Mouse (Mus musculus) CH12.LX (cell line): ENCODE data around the gene Nrm. TPM values are rescaled to one million over a fixed set of nuclear protein-coding genes. Genes with fewer than 3 reads are reported as not detected.

Source experiments
- DNase-seq: peaks from one replicate; pipeline ENCODE4 v3.0.0-alpha.2; 2013; ENCODE audit errors: extremely low read depth
- H3K27ac ChIP-seq: 2 replicates; pipeline ENCODE4 v1.5.1; 2012; ENCODE audit warnings: low read depth, mild to moderate bottlenecking, control low read depth, moderate library complexity; ENCODE audit not compliant: insufficient read depth
- H3K27me3 ChIP-seq: replicated peaks from 2 replicates; pipeline ENCODE3; 2012; ENCODE audit warnings: inconsistent platforms
- H3K36me3 ChIP-seq, 2 experiments: replicated peaks in 1 of 2; 2 replicates each; pipeline versions ENCODE3 to v1.6.1; 2012; ENCODE audit warnings: inconsistent platforms in 1 of 2, low read length in 1 of 2, mild to moderate bottlenecking in 1 of 2, mixed read lengths in 1 of 2, moderate library complexity in 1 of 2; ENCODE audit not compliant: control insufficient read depth in 1 of 2, insufficient read depth in 1 of 2
- H3K4me1 ChIP-seq, 2 experiments: 2 replicates each; pipeline ENCODE4 v1.6.1; 2012; ENCODE audit warnings: inconsistent platforms in 1 of 2, moderate library complexity in 1 of 2; ENCODE audit not compliant: insufficient read depth in 2 of 2, control insufficient read depth in 1 of 2
- H3K4me2 ChIP-seq: 2 replicates; pipeline ENCODE4 v1.6.1; 2012; ENCODE audit warnings: low read depth, mild to moderate bottlenecking, control low read depth; ENCODE audit not compliant: poor library complexity, insufficient read depth, severe bottlenecking
- H3K4me3 ChIP-seq, 3 experiments: fragments of 150-350 bp in 1 of 3; sonication (generic) in 1 of 3; replicated peaks in 1 of 3; 2 replicates each; pipeline versions ENCODE3 to v1.5.1; 2011 to 2012; ENCODE audit warnings: low read depth in 2 of 3, low read length in 2 of 3, mild to moderate bottlenecking in 2 of 3, moderate library complexity in 2 of 3, control low read depth in 1 of 3, improper control_type of control experiment in 1 of 3, inconsistent platforms in 1 of 3, mixed read lengths in 1 of 3; ENCODE audit not compliant: poor library complexity in 1 of 3
- H3K79me2 ChIP-seq: replicated peaks from 2 replicates; pipeline ENCODE4 v1.6.1; 2012; ENCODE audit warnings: mild to moderate bottlenecking, moderate library complexity; ENCODE audit not compliant: control insufficient read depth, poor library complexity, insufficient read depth, severe bottlenecking; ENCODE audit errors: extremely low read depth
- H3K9ac ChIP-seq: 2 replicates; pipeline ENCODE4 v1.6.1; 2012; ENCODE audit warnings: low read depth, mild to moderate bottlenecking, control low read depth, moderate library complexity; ENCODE audit not compliant: insufficient read depth
- H3K9me3 ChIP-seq: replicated peaks from 2 replicates; pipeline ENCODE3; 2012; ENCODE audit warnings: low read length, inconsistent platforms, mixed read lengths
- BHLHE40 ChIP-seq: IDR thresholded peaks from 2 replicates; pipeline ENCODE4 v1.6.1; 2011; ENCODE audit warnings: mild to moderate bottlenecking, low read depth, low read length, improper control_type of control experiment
- CHD1 ChIP-seq: IDR thresholded peaks from 2 replicates; pipeline ENCODE4 v1.6.1; 2012; ENCODE audit warnings: low read depth, low read length, improper control_type of control experiment, inconsistent platforms
- CHD2 ChIP-seq: IDR thresholded peaks from 2 replicates; pipeline ENCODE4 v1.6.1; 2011; ENCODE audit warnings: low read length, improper control_type of control experiment
- CTCF ChIP-seq, 2 experiments: IDR thresholded peaks in 1 of 2; conservative IDR thresholded peaks in 1 of 2; 2 replicates each; pipeline ENCODE4 v1.5.1; 2011 to 2012; ENCODE audit warnings: low read depth in 2 of 2, low read length in 2 of 2, improper control_type of control experiment in 1 of 2, inconsistent platforms in 1 of 2, mild to moderate bottlenecking in 1 of 2, moderate library complexity in 1 of 2
- ELF1 ChIP-seq: IDR thresholded peaks from 2 replicates; pipeline ENCODE4 v1.6.1; 2014; ENCODE audit warnings: low read depth, mild to moderate bottlenecking, inconsistent platforms, low read length, improper control_type of control experiment
- EP300 ChIP-seq: IDR thresholded peaks from 2 replicates; pipeline ENCODE4 v1.6.1; 2011; ENCODE audit warnings: low read length, improper control_type of control experiment
- ETS1 ChIP-seq: conservative IDR thresholded peaks from 2 replicates; pipeline ENCODE4 v1.6.1; 2012; ENCODE audit warnings: low read depth, mild to moderate bottlenecking, inconsistent platforms, low read length, improper control_type of control experiment, moderate library complexity
- HCFC1 ChIP-seq: IDR thresholded peaks from 2 replicates; pipeline ENCODE4 v1.6.1; 2012; ENCODE audit warnings: low read depth, mild to moderate bottlenecking, inconsistent platforms, low read length, improper control_type of control experiment
- IRF4 ChIP-seq: IDR thresholded peaks from 2 replicates; pipeline ENCODE4 v1.6.1; 2014; ENCODE audit warnings: low read depth, mild to moderate bottlenecking, inconsistent platforms, low read length, improper control_type of control experiment
- JUN ChIP-seq: IDR thresholded peaks from 2 replicates; pipeline ENCODE4 v1.6.1; 2011; ENCODE audit warnings: low read depth, mild to moderate bottlenecking, low read length, improper control_type of control experiment, moderate library complexity; ENCODE audit not compliant: insufficient read depth
- MAFK ChIP-seq: IDR thresholded peaks from 2 replicates; pipeline ENCODE4 v1.6.1; 2011; ENCODE audit warnings: low read length, improper control_type of control experiment; ENCODE audit not compliant: insufficient replicate concordance
- MAX ChIP-seq: IDR thresholded peaks from 2 replicates; pipeline ENCODE4 v1.6.1; 2011; ENCODE audit warnings: low read length, improper control_type of control experiment
- MAZ ChIP-seq: IDR thresholded peaks from 2 replicates; pipeline ENCODE4 v1.6.1; 2012; ENCODE audit warnings: low read depth, mild to moderate bottlenecking, inconsistent platforms, low read length, improper control_type of control experiment, moderate library complexity
- MEF2A ChIP-seq: IDR thresholded peaks from 2 replicates; pipeline ENCODE4 v1.6.1; 2014; ENCODE audit warnings: low read depth, mild to moderate bottlenecking, inconsistent platforms, low read length, improper control_type of control experiment, borderline replicate concordance
- MXI1 ChIP-seq: IDR thresholded peaks from 2 replicates; pipeline ENCODE4 v1.6.1; 2011; ENCODE audit warnings: mild to moderate bottlenecking, low read depth, low read length, improper control_type of control experiment
- MYC ChIP-seq: IDR thresholded peaks from 2 replicates; pipeline ENCODE4 v1.6.1; 2011; ENCODE audit warnings: low read depth, mild to moderate bottlenecking, improper control_type of control experiment, low read length
- NELFE ChIP-seq: IDR thresholded peaks from 2 replicates; pipeline ENCODE4 v1.6.1; 2011; ENCODE audit warnings: low read depth, low read length, improper control_type of control experiment
- NRF1 ChIP-seq: IDR thresholded peaks from 2 replicates; pipeline ENCODE4 v1.6.1; 2014; ENCODE audit warnings: low read depth, mild to moderate bottlenecking, inconsistent platforms, low read length, improper control_type of control experiment, moderate library complexity
- PAX5 ChIP-seq: IDR thresholded peaks from 2 replicates; pipeline ENCODE4 v1.6.1; 2012; ENCODE audit warnings: low read length, inconsistent platforms, mixed read lengths
- POLR2A ChIP-seq: IDR thresholded peaks from 2 replicates; pipeline ENCODE4 v1.6.1; 2011; ENCODE audit warnings: low read depth, mild to moderate bottlenecking, improper control_type of control experiment, low read length
- POLR2AphosphoS2 ChIP-seq: IDR thresholded peaks from 2 replicates; pipeline ENCODE4 v1.6.1; 2011; ENCODE audit warnings: low read depth, low read length, improper control_type of control experiment
- RCOR1 ChIP-seq: conservative IDR thresholded peaks from 2 replicates; pipeline ENCODE4 v1.6.1; 2012; ENCODE audit warnings: low read depth, mild to moderate bottlenecking, inconsistent platforms, low read length, improper control_type of control experiment
- SIN3A ChIP-seq: IDR thresholded peaks from 2 replicates; pipeline ENCODE4 v1.6.1; 2012; ENCODE audit warnings: low read length, improper control_type of control experiment, inconsistent platforms
- SMC3 ChIP-seq: IDR thresholded peaks from 2 replicates; pipeline ENCODE4 v1.6.1; 2011; ENCODE audit warnings: low read depth, low read length, improper control_type of control experiment
- TBP ChIP-seq: conservative IDR thresholded peaks from 2 replicates; pipeline ENCODE4 v1.6.1; 2011; ENCODE audit warnings: low read depth, low read length, improper control_type of control experiment
- TCF12 ChIP-seq: IDR thresholded peaks from 2 replicates; pipeline ENCODE4 v1.6.1; 2014; ENCODE audit warnings: low read depth, mild to moderate bottlenecking, inconsistent platforms, low read length, improper control_type of control experiment
- UBTF ChIP-seq: IDR thresholded peaks from 2 replicates; pipeline ENCODE4 v1.6.1; 2012; ENCODE audit warnings: low read depth, mild to moderate bottlenecking, inconsistent platforms, low read length, improper control_type of control experiment, moderate library complexity
- ZC3H11A ChIP-seq: IDR thresholded peaks from 2 replicates; pipeline ENCODE4 v1.6.1; 2012; ENCODE audit warnings: low read depth, mild to moderate bottlenecking, inconsistent platforms, low read length, improper control_type of control experiment
- ZKSCAN1 ChIP-seq: IDR thresholded peaks from 2 replicates; pipeline ENCODE4 v1.6.1; 2012; ENCODE audit warnings: low read depth, inconsistent platforms, low read length, improper control_type of control experiment, borderline replicate concordance
- ZMIZ1 ChIP-seq: IDR thresholded peaks from 2 replicates; pipeline ENCODE4 v1.6.1; 2012; ENCODE audit warnings: low read depth, mild to moderate bottlenecking, inconsistent platforms, low read length, improper control_type of control experiment
- dilution Hi-C: fragments of 300-500 bp; cut with MboI; formaldehyde crosslinking; loops from 2 replicates; pipeline ENCODE4 v1.14.3; 2020; ENCODE audit warnings: low sequenced_read_pairs; ENCODE audit not compliant: extremely low pct_unique_long_range_greater_than_20kb, extremely low pct_ligation_motif_present
- in situ Hi-C: fragments of 300-500 bp; cut with MboI; formaldehyde crosslinking; loops from 3 replicates; pipeline ENCODE4 v1.14.3; 2019; ENCODE audit warnings: low sequenced_read_pairs, low pct_ligation_motif_present, low pct_unique_long_range_greater_than_20kb, mixed read lengths
- polyA plus RNA-seq: library from polyadenylated mRNA; unstranded; fragments of >175 nt; gene quantifications from 2 replicates; pipeline ENCODE4 v1.2.1, GENCODE M21; 2012; ENCODE audit warnings: low read depth; ENCODE audit not compliant: insufficient read length
- total RNA-seq, 2 experiments: library from RNA; depleted of rRNA; stranded (reverse); fragments of 300-350 nt in 1 of 2; fragments of >200 nt in 1 of 2; gene quantifications; 2 replicates each; pipeline ENCODE4 v1.2.3; 2012 to 2014

Gene Nrm
- total and polyA plus RNA-seq, 3 experiments, result 12.1 to 16.7 (median 15.4) TPM

DNA sequence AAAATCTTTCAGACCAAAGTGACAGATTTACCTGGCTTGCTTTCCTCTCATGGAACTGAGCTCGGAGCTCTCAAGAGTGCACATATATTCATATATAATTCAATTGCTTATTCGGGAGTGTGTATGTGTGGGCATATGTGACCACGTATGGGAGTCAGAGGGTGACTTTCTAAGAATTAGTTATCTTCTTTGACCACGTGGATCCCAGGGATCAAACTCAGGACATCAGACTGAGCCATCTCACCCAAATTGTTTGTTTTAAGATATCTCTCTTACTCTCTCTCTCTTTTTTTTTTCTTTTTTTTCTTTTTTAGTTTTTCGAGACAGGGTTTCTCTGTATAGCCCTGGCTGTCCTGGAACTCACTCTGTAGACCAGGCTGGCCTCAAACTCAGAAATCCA is 41.0 kb upstream of the Nrm start:
- Histone ChIP-seq H3K36me3 (peaks cover 0 to 8% of the 10 kb centered on the region in 2 experiments), H3K27ac (no peak overlapping the region), H3K4me1 (peaks cover 0 to 24% of the 10 kb centered on the region in 2 experiments; a peak in 2 of 4 replicates), H3K79me2 (peaks cover 5% of the 10 kb centered on the region; the same call in 1 of the 2 replicates), H3K9ac (no peak overlapping the region), H3K4me2 (no peak overlapping the region), H3K27me3 (no peaks in the 10 kb centered on the region), H3K9me3 (no peaks in the 10 kb centered on the region), H3K4me3 (no peak overlapping the region)
- dilution Hi-C loops (no loop called here), in situ Hi-C loops (no loop called here)
- TF ChIP-seq MAFK (no peak), ZC3H11A (no peak), EP300 (no peak), NRF1 (no peak), ZMIZ1 (no peak), POLR2AphosphoS2 (no peak), POLR2A (no peak), TBP (no peak), RCOR1 (no peak), MXI1 (no peak), ZKSCAN1 (no peak), ELF1 (no peak), CTCF (conservative IDR thresholded peaks at IDR 0.05 in 1 of 2, IDR thresholded peaks at IDR 0.05 in 1 of 2; ENCODE audit: low read depth in 2 of 2, low read length in 2 of 2) (no peak), MAZ (no peak), HCFC1 (no peak), CHD2 (no peak), JUN (no peak)
- TF ChIP-seq, all 38 proteins: peak for 0
- no peak for DNase-seq

DNA sequence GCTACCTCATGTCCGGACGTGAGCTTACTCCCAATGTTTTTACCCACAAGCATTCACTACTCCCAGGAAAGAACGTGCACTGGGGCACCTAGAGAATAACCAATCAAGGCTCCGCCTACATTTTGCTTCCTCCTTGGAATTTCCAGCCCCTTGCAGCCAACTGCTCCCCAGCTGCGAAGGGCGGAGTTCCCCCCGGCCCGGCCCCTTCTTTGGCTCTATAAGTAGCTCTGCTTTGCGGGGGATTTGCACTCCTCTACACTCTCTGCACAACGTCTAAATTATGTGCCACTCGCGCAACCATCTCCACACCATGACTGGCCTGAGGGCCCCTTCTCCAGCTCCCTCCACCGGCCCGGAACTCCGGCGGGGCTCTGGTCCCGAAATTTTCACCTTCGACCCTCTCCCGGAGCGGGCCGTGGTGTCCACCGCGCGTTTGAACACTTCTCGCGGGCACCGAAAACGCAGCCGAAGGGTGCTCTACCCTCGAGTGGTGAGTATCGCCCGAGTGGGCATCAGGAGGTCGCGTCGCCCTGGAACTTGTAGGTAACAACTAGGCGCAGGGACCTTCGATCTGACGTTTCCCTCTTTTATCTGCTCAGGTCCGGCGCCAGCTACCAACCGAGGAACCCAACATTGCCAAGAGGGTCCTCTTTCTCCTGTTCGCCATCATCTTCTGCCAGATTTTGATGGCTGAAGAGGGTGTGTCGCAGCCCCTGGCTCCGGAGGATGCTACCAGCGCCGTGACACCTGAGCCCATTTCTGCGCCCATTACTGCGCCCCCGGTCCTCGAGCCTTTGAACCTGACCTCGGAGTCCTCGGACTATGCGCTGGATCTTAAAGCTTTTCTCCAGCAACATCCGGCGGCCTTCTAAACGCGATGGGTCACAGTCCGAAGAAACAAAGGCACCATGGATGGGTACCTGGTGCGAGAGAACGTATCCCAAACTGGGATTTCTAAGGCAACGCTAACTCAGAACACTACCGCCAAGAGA is 39.4 kb upstream of the Nrm start, which contains the start of gene Ier3:
Gene Ier3, plus strand, starts transcription at position 246 of the 992 bp plus-strand sequence.
- DNase-seq, result peak; percentile 71
- dilution Hi-C loops (no loop called here), in situ Hi-C loops (no loop called here)
- peak; percentile 98 for TF ChIP-seq TBP
- TF ChIP-seq MYC, result 0 out of 2 replicates have a peak, but pooled peaks have one; percentile 42
- peak; percentile 100 for TF ChIP-seq POLR2A
- TF ChIP-seq ZMIZ1, result peak; percentile 99
- no peak for TF ChIP-seq PAX5
- TF ChIP-seq SMC3, result no peak
- 0 out of 2 replicates have a peak, but pooled peaks have one; percentile 8 for TF ChIP-seq MAFK
- TF ChIP-seq MAZ, result peak; percentile 86
- TF ChIP-seq BHLHE40, result peak; percentile 81
- no peak for TF ChIP-seq CHD2
- no peak; the same call in 1 of the 2 replicates for TF ChIP-seq ELF1
- TF ChIP-seq NELFE, result peak; percentile 100
- TF ChIP-seq MAX, result no peak
- peak; percentile 72 for TF ChIP-seq SIN3A
- 0 out of 2 replicates have a peak, but pooled peaks have one; percentile 7 for TF ChIP-seq MEF2A
- TF ChIP-seq CHD1, result peak; percentile 83; the same call in 1 of the 2 replicates
- peak; percentile 99 for TF ChIP-seq POLR2AphosphoS2
- TF ChIP-seq ETS1, result peak; percentile 66
- TF ChIP-seq UBTF, result peak; percentile 56; the same call in 1 of the 2 replicates
- peak; percentile 36; the same call in 1 of the 2 replicates for TF ChIP-seq IRF4
- TF ChIP-seq TCF12, result peak; percentile 88
- H3K27me3 ChIP-seq, result no peaks in the 10 kb centered on the region
- H3K36me3 ChIP-seq, result peaks cover 12 to 23% of the 10 kb centered on the region in 2 experiments
- peak within 1 kb of the TSS; percentile 79 for H3K4me2 ChIP-seq
- H3K4me3 ChIP-seq, result peak within 1 kb of the TSS; percentile 61 to 90 (median 69)
- H3K4me1 ChIP-seq, result peaks cover 0 to 17% of the 10 kb centered on the region in 2 experiments; a peak in 2 of 4 replicates
- no peaks in the 10 kb centered on the region for H3K9me3 ChIP-seq
- peak within 1 kb of the TSS; percentile 59 for H3K27ac ChIP-seq
- peaks cover 5% of the 10 kb centered on the region; the same call in 1 of the 2 replicates for H3K79me2 ChIP-seq
- peak within 1 kb of the TSS; percentile 90 for H3K9ac ChIP-seq
